Comparison of ENCODE assay signal across 11 mouse cellular contexts in the genomic region with DNA sequence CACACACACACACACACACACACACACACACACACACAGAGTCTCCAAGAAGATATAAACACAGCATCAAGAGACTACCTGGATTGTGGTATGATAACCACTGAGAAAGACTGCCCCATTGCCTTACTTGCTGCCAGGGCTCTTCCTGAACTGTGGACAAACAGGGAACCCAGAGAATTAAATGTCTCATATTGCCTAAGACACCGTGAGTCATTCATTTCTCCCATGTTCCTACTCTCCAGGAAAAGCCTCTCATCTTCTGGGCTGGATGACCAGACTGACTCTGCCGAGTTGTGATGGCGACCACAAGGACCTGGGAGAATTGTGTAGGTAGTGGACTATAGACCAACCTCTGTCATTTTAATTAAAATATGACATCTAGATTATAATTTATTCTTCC.
"Had no signal": no experiment of that assay in that cellular context is flagged by ENCODE, and none has a peak within 500 bp of the region (broad histone marks: within the 10 kb centered on the region; RNA-seq: fewer than 3 reads in every experiment).

No protein-coding gene starts in this region.

- H3K9ac ChIP-seq: liver, embryonic 15.5 days; liver, postnatal 0 days; lung, embryonic 15.5 days; neural tube, embryonic 13.5 days; neural tube, embryonic 15.5 days had no signal

- H3K36me3 ChIP-seq: liver, embryonic 15.5 days; lung, embryonic 15.5 days; midbrain, embryonic 10.5 days; neural tube, embryonic 13.5 days; neural tube, embryonic 15.5 days had no signal

- H3K4me3 ChIP-seq: liver, embryonic 15.5 days; lung, embryonic 15.5 days; midbrain, embryonic 10.5 days; myocyte; neural tube, embryonic 13.5 days; neural tube, embryonic 15.5 days had no signal

- H3K4me2 ChIP-seq: liver, embryonic 15.5 days; lung, embryonic 15.5 days; neural tube, embryonic 13.5 days; neural tube, embryonic 15.5 days had no signal

- H3K27me3 ChIP-seq: liver, embryonic 15.5 days; lung, embryonic 15.5 days; neural tube, embryonic 13.5 days; neural tube, embryonic 15.5 days had no signal

- DNase-seq: liver, postnatal 0 days; lung, adult 2 months; right cerebral cortex, postnatal 25 days; right cerebral cortex, postnatal 4 days had no signal

- H3K4me1 ChIP-seq: liver, embryonic 15.5 days; lung, embryonic 15.5 days; midbrain, embryonic 10.5 days; neural tube, embryonic 13.5 days; neural tube, embryonic 15.5 days had no signal

- H3K27ac ChIP-seq: liver, embryonic 15.5 days; lung, embryonic 15.5 days; macrophage; midbrain, embryonic 10.5 days; neural tube, embryonic 13.5 days; neural tube, embryonic 15.5 days had no signal

- H3K9me3 ChIP-seq: liver, embryonic 15.5 days; lung, embryonic 15.5 days; midbrain, embryonic 10.5 days; neural tube, embryonic 13.5 days; neural tube, embryonic 15.5 days had no signal
